Mouse (Mus musculus) bone marrow macrophage, adult 2 months (primary cell): ENCODE results near the gene Sh3pxd2a. TPM values are rescaled to one million over a fixed set of nuclear protein-coding genes. Genes with fewer than 3 reads are reported as not detected.

ENCODE experiments used
- H3K27ac ChIP-seq: 2 replicates; pipeline ENCODE4 v1.5.1; 2012; ENCODE audit warnings: low read depth, low read length; ENCODE audit not compliant: insufficient read depth
- H3K4me1 ChIP-seq: 2 replicates; pipeline ENCODE4 v1.6.1; 2012; ENCODE audit warnings: low read length; ENCODE audit not compliant: control insufficient read depth, insufficient read depth
- H3K4me3 ChIP-seq: 2 replicates; pipeline ENCODE4 v1.5.1; 2012; ENCODE audit warnings: mild to moderate bottlenecking, low read length, moderate library complexity; ENCODE audit not compliant: insufficient read depth
- CTCF ChIP-seq: IDR thresholded peaks from 2 replicates; pipeline ENCODE4 v1.5.1; 2012; ENCODE audit warnings: low read depth, mild to moderate bottlenecking, low read length, moderate library complexity
- POLR2A ChIP-seq: IDR thresholded peaks from 2 replicates; pipeline ENCODE4 v1.6.1; 2012; ENCODE audit warnings: mild to moderate bottlenecking, low read depth, low read length, borderline replicate concordance
- polyA plus RNA-seq: library from polyadenylated mRNA; stranded (reverse); fragments of >200 nt; gene quantifications from 2 replicates; pipeline ENCODE4 v1.2.4, GENCODE M21; 2012; ENCODE audit not compliant: missing spikeins, insufficient read depth, insufficient read length

The Sh3pxd2a gene
- polyA plus RNA-seq, 1 experiment: 12.7 TPM

DNA sequence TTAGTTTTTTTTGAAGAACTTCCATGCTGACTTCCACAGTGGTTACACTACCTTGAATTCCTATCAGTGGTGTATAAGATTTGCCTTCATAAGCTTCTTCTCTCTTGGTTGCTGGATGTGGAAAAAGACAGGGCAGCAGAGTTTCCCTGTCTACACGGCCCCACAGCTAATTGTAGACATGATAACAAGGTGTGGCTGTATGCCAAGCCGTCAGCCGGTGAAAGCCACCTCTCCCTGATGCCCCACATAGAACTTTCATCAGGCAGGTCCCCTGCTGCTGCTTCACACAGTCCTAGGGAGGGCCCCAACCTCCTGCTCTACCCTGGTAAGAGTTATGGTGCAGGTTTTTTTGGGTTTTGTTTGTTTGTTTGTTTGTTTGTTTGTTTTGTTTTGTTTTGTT, 4.5 kb upstream of the Sh3pxd2a start:
- no peak overlapping the region for H3K4me3 ChIP-seq
- TF ChIP-seq POLR2A (no peak), CTCF (no peak)
- no peak overlapping the region for H3K27ac ChIP-seq
- H3K4me1 ChIP-seq: no peaks in the 10 kb centered on the region; the same call in 1 of the 2 replicates

- Histone ChIP-seq H3K4me1 (peaks cover 6% of the 10 kb centered on the region), H3K27ac (no peak overlapping the region)
Measured at GRCm38 (mm10) chr19:47466775-47467174, 2.6 kb upstream of the Sh3pxd2a start.

DNA sequence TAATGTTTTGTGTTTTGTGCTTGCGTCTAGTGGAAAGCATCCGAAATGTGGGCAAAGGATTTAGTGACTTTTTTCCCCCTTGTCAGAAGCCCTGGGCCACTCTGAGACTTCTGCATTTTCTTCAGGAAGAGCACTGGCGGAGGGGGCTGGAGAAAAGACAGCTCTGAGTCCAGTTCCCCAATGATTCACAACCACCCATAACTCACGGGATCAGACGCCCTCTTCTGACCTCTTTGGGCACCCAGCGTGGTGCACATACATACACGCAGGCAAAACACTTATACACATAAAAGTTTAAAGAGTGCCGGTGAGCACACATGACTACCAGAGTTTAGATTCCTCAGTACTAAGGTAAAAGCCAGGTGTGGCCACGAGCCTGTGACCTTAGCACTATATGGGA, 1.3 kb upstream of the Sh3pxd2a start:
- TF ChIP-seq POLR2A: no peak
- peak; percentile 61 for TF ChIP-seq CTCF
- peaks cover 14% of the 10 kb centered on the region for H3K4me1 ChIP-seq
- no peak overlapping the region for H3K4me3 ChIP-seq
- no peak overlapping the region for H3K27ac ChIP-seq

More at GRCm38 (mm10) chr19:47466775-47467174, 2.6 kb upstream of the Sh3pxd2a start:
- TF ChIP-seq CTCF (no peak), POLR2A (no peak)
- no peak overlapping the region for H3K4me3 ChIP-seq

- TF ChIP-seq CTCF: peak; percentile 47; the same call in 1 of the 2 replicates
- no peak for TF ChIP-seq POLR2A
- peaks cover 22% of the 10 kb centered on the region for H3K4me1 ChIP-seq
- no peak overlapping the region for H3K27ac ChIP-seq
- peak overlapping the region; percentile 90 for H3K4me3 ChIP-seq
Measured at GRCm38 (mm10) chr19:47463636-47464303, 431 bp downstream of the Sh3pxd2a start.

- H3K4me3 ChIP-seq: peak overlapping the region; percentile 90
- H3K4me1 ChIP-seq: peaks cover 28% of the 10 kb centered on the region
- H3K27ac ChIP-seq: no peak overlapping the region
- TF ChIP-seq POLR2A (no peak), CTCF (no peak)
Measured at GRCm38 (mm10) chr19:47463206-47463605, 995 bp downstream of the Sh3pxd2a start.

DNA sequence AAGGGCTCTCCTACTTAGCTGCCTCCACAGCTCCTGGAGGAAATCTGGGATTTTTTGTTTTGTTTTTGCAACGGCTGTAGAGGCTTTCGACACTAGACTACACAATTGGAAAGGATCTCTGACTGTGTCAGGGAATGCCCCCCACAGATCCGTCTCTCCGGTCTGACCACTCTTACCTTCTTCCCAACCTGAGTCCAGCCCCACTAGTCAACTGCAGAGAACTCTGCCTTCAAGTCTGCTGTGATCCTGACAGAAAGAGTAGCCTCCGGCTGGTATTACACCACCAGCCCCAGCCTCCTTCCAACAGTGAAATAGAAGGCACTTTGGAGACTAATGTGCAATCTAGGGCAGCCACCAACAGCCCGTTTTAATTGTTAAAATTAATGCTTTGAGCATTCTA, 1.5 kb downstream of the Sh3pxd2a start:
- TF ChIP-seq POLR2A (no peak), CTCF (no peak)
- H3K4me3 ChIP-seq: no peak overlapping the region
- H3K4me1 ChIP-seq: peaks cover 33% of the 10 kb centered on the region
- H3K27ac ChIP-seq: no peak overlapping the region

GRCm38 (mm10) chr19:47461838-47462237, 2.4 kb downstream of the Sh3pxd2a start:
- Histone ChIP-seq H3K4me3 (no peak overlapping the region), H3K4me1 (peaks cover 37% of the 10 kb centered on the region), H3K27ac (no peak overlapping the region)
- no peak for TF ChIP-seq POLR2A
- TF ChIP-seq CTCF: no peak

DNA sequence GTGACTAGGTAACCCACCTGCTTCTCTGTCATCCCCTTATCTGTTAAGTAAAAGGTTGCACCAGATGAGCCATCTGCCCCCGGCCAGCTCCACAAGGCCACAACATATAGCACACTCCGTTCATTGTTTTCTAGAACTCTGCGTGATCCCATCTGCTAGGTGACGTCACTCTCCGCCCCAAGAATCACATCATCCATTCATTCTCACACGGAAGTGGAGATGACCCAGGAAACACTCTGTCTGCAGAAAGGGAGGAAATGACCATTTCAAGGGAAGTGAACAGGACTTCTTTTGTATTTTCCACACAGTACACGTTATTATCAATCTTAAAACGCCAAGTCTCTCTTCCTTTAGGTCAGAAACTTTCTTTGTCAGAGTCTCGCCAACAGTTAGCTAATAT, 2.8 kb downstream of the Sh3pxd2a start:
- no peak overlapping the region for H3K4me3 ChIP-seq
- TF ChIP-seq POLR2A (no peak), CTCF (no peak)
- H3K27ac ChIP-seq: no peak overlapping the region
- H3K4me1 ChIP-seq: peaks cover 37% of the 10 kb centered on the region

DNA sequence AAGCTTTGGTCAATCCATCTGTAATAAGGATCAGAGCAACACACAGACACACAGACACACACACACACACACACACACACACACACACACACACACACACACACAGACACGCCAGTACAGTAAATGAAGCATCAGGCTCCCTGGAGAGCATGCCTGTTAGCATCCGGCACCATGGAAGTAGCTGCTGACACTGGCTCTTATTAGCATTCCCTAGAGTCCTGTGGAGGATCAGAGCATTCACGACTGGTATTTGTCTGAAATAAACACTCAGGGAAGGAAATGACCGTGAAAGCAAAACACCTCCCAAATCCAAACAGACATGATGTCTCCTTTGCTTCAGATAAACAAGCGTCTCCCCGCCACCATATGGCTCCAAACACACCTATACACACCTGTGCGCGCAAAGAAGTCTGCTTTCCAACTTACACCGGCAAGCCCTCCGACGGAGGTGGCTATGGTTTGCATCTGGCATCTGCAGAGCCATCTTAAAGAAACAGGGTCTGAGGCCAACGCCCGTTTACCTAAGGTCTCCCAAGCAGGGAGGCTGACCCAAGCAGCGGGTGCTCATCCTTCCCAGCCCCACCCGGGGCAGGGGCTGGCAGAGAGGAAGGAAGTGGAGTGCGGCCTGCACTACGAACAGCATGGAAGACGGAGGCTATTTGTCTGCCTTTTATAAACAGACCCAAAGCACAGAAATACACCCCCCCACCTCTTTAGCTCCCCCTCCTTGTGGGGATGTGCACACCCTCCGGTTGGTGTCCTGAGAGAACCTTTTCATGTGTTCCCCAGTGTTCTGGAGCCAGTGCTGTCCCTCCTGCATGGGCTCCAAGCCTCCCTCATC, 3.9 kb downstream of the Sh3pxd2a start:
- Histone ChIP-seq H3K27ac (no peak overlapping the region), H3K4me1 (peaks cover 44% of the 10 kb centered on the region), H3K4me3 (no peak overlapping the region)
- TF ChIP-seq CTCF: no peak
- no peak for TF ChIP-seq POLR2A

DNA sequence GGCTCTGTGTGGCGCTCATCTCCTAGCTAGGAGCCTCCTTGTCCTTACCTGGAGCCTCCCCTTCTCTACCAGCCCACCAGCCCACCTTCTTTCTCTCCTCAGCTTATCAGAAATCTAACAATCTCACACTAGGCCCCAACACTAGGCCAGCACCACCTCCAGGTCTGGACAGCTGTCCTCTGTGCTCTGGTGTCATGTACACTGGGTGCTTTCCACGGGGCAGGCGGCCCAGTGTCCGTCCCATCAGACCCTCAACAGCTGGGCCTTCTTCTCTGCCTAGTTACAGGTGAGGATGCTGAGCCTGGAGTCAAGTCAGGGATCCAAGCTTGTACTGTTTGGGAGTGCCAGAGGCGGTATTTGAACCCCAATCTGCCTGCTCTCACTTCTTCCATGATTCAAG, 5.0 kb downstream of the Sh3pxd2a start:
- TF ChIP-seq POLR2A: no peak
- TF ChIP-seq CTCF: no peak
- no peak overlapping the region for H3K4me3 ChIP-seq
- peaks cover 55% of the 10 kb centered on the region for H3K4me1 ChIP-seq
- H3K27ac ChIP-seq: no peak overlapping the region
